Mouse (Mus musculus): ENCODE data around the gene Heatr6.
A peak's percentile ranks its signal among the peaks of the same experiment; 100 is the strongest.

Gene Heatr6

GRCm38 (mm10) chr11:83810441-83810840, 56.9 kb downstream of the Heatr6 start:
- DNase-seq = no peak

DNA sequence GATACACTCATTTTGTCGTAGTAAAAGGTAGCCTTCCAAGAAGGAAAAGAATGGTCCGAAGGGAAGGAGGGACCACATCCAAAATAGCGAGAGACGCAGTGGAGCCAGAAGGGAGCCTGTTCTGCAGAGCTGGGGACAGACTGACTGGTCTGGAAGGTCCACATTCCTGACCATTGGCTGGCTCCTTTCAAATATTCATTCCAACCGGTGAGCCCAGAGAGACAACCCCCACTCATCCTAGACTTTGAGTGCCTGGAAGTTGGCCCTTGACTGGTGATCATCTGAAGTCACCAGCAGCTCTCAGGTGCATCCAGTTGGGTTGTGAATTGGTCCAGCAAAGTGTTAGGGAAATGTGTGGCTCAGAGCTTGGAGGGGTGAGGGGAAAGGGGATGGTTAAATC, 61.7 kb downstream of the Heatr6 start:
- DNase-seq = no peak

GRCm38 (mm10) chr11:83815628-83816027, 62.1 kb downstream of the Heatr6 start:
- peak; percentile 74 to 78 for DNase-seq

DNA sequence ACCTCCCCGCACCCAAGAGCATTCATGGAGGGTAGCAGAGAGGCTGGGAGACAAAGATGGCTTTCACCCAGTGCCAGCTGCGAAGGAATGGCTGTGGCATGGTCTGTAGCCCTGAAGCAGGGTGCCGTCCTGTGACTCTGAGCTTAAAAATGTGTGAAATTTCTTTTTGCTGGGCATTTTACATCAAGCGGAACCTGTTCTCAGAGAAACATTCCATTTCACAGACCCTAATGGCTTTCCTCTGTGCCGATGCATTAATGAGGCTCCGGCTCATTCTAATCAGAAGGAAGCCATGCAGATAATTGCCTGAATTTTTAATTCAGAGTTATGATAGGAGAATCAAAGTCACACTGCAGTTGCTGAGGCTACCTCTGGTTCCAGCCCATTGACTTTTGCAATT, 63.6 kb downstream of the Heatr6 start:
- no peak for DNase-seq

DNA sequence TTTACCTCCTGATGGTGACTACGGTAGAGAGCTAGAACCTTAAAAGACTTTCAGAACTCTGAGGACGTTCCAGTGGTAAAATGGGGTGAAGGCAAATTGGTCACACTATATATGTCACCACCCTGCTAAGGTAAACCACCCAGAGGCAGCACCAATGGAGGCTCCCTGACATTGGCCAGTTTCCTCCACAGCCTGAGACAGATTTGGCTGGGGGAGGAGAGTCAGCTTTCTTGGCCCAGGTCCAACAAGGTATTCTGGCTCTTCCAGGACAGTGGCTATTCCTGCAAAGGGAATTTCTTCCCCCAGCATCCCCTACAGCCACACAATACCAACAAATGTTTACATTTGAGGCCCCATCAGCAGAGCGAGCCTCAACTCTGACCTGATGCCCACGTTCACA, 64.5 kb downstream of the Heatr6 start:
- DNase-seq = peak; percentile 43 to 61

DNA sequence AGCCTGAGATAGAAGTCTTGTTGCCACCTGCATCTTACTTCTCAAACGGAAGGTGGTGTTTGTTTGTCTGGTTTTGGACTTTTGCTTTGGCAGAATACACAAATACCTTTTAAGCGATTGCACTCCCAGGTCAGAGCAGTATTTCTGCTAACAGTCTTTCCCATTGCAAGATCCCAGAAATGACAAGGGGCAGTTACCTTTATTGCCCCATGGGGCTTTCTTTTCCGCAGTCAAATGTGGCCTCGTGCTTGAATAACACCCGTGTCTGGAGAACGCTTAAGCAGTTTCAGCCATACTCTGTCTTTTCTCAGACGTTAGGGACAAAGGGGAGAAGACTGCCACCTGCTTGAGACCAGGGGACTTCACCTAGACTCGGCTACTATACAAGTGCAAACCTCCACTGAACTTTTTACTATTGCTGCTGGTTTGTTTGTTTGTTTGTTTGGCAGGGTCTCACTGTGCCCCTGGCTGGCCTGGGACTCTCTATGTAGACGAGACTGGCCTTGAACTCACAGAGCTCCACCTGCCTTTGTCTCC, 65.2 kb downstream of the Heatr6 start:
- DNase-seq = no peak

DNA sequence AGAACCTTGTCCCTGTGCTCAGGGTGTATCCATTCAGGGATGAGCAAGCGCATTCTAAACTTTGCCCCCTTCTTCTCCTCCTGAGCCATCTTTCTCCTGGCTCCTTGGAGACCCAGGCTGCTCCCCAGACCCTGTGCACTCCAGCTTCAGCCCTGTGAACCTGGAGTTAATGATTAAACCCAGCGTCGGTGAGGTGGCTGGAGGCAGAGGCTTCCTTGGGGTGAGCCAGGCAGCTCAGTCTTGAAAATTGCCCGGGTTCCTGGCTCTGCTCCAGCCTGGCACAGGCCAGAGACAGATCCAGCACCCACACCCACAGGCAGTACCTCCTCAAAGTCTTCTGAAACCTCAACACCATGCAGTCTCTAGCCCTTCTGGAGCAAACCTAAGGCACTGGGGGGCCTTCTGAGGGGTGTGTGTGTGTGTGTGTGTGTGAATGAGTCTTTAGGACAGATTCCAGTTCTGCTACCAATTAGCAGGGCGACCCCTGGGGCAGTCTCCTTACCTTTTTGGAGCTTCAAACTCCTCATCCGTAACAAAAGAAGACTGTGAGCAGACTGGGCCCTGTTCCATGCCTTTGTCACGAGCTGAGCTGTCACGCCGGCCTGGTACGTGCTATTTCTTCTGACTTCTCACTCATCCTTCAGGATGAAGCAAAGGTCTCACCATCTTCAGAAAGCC, 66.4 kb downstream of the Heatr6 start:
- DNase-seq = peak; percentile 38 to 50

DNA sequence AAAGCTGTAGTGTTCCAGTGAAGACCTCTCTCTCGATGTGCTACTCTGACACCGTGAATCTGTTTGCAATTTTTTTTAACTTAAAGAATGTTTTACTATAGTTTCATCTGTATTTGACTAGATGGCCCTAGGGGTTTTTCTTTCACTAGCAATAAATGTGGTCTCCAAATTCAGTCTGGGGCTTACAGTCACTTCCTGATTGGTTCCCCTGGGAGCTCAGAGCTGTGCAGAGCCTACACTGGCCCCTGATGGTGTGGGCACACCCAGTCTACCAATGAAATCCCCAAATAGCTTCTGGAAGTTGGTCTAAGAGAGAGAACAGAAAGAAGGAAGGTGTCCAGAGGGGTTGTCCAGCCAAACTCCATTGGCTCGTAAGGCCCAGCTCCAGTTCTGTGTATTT, 72.6 kb downstream of the Heatr6 start:
- no peak for DNase-seq

- no peak for DNase-seq
Observed at GRCm38 (mm10) chr11:83828553-83829142, 75.2 kb downstream of the Heatr6 start.

GRCm38 (mm10) chr11:83832389-83832788, 78.9 kb downstream of the Heatr6 start:
- peak; percentile 56 to 62 for DNase-seq
